Mouse (Mus musculus) stomach, postnatal 0 days (tissue): ENCODE measurements around the gene Hist2h3b.

Source experiments
- CTCF ChIP-seq: IDR thresholded peaks from 2 replicates; pipeline ENCODE4 v1.5.1; 2016; ENCODE audit warnings: antibody characterized with exemption, low read depth, mild to moderate bottlenecking, moderate library complexity
- EP300 ChIP-seq: optimal IDR thresholded peaks from 2 replicates; pipeline ENCODE3; 2016; ENCODE audit warnings: antibody characterized with exemption

GRCm38 (mm10) chr3:96249034-96249345, 19.5 kb upstream of the Hist2h3b start:
- TF ChIP-seq CTCF (no peak), EP300 (no peak)
